Mouse (Mus musculus) inflammation-experienced regulatory T-cells (primary cell): Measurements from ENCODE around the gene Olfr1189. TPM values are rescaled to one million over a fixed set of nuclear protein-coding genes. Genes with fewer than 3 reads are reported as not detected.

Experiments
- polyA plus RNA-seq, 2 experiments: library from polyadenylated mRNA; unstranded; fragments of 100-300 nt; shearing (Covaris generic); gene quantifications; one replicate each; pipeline ENCODE4 v1.2.1; 2017

Gene Olfr1189
- not detected for polyA plus RNA-seq

GRCm38 (mm10) chr2:88586154-88586553 is at the start of gene Olfr1189:
Gene Olfr1189, plus strand, starts transcription at chr2:88586454.

GRCm38 (mm10) chr2:88556635-88557034 is 29.6 kb upstream of the Olfr1189 start, which contains the start of gene Olfr1188:
Gene Olfr1188, plus strand, starts transcription at chr2:88556935.

GRCm38 (mm10) chr2:88640242-88640641 is 54.0 kb downstream of the Olfr1189 start, which contains the start of gene Olfr1191-ps1:
Gene Olfr1191-ps1, plus strand, starts transcription at chr2:88640542.

Other genes with a start within 250 kb of the Olfr1189 start
- gene Olfr1176, start 249.7 kb upstream of the Olfr1189 start, polyA plus RNA-seq: under 1 TPM in 1 of 2 experiments, not detected in 1; 0.19 TPM
- not detected for gene Olfr1177-ps, start 240.0 kb upstream of the Olfr1189 start, polyA plus RNA-seq
- under 1 TPM; 0.02 to 0.28 TPM for gene Olfr1178, start 199.4 kb upstream of the Olfr1189 start, polyA plus RNA-seq
- not detected for gene Olfr1179, start 180.0 kb upstream of the Olfr1189 start, polyA plus RNA-seq
- not detected for gene Olfr1180, start 167.3 kb upstream of the Olfr1189 start, polyA plus RNA-seq
- gene Olfr1181, start 160.3 kb upstream of the Olfr1189 start, polyA plus RNA-seq: under 1 TPM in 1 of 2 experiments, not detected in 1; 0.16 TPM
- under 1 TPM in 1 of 2 experiments, not detected in 1; 0.08 TPM for gene Gm13757, start 137.3 kb upstream of the Olfr1189 start, polyA plus RNA-seq
- under 1 TPM in 1 of 2 experiments, not detected in 1; 0.35 TPM for gene Olfr1183, start 131.6 kb upstream of the Olfr1189 start, polyA plus RNA-seq
- gene Olfr1184, start 102.9 kb upstream of the Olfr1189 start, polyA plus RNA-seq: under 1 TPM in 1 of 2 experiments, not detected in 1; 0.64 TPM
- gene Olfr1185-ps1, start 93.1 kb upstream of the Olfr1189 start, polyA plus RNA-seq: under 1 TPM in 1 of 2 experiments, not detected in 1; 0.13 TPM
- under 1 TPM in 1 of 2 experiments, not detected in 1; 0.12 TPM for gene Olfr1186, start 67.9 kb upstream of the Olfr1189 start, polyA plus RNA-seq
- under 1 TPM in 1 of 2 experiments, not detected in 1; 0.17 TPM for gene Olfr1188, start 29.5 kb upstream of the Olfr1189 start, polyA plus RNA-seq
- under 1 TPM in 1 of 2 experiments, not detected in 1; 0.34 TPM for gene Olfr1191-ps1, start 54.1 kb downstream of the Olfr1189 start, polyA plus RNA-seq
- gene Olfr1192-ps1, start 62.1 kb downstream of the Olfr1189 start, polyA plus RNA-seq: under 1 TPM in 1 of 2 experiments, not detected in 1; 0.21 TPM
- under 1 TPM; 0.16 to 0.23 TPM for gene Olfr1193, start 89.2 kb downstream of the Olfr1189 start, polyA plus RNA-seq
- under 1 TPM; 0.28 to 0.33 TPM for gene Olfr1195, start 102.7 kb downstream of the Olfr1189 start, polyA plus RNA-seq
- gene Olfr1196, start 118.1 kb downstream of the Olfr1189 start, polyA plus RNA-seq: not detected
- 1 to 10 TPM in 1 of 2 experiments, not detected in 1; 1.5 TPM for gene Olfr1197, start 145.9 kb downstream of the Olfr1189 start, polyA plus RNA-seq
- under 1 TPM in 1 of 2 experiments, not detected in 1; 0.12 TPM for gene Olfr1198, start 164.9 kb downstream of the Olfr1189 start, polyA plus RNA-seq
- gene Olfr1199, start 174.0 kb downstream of the Olfr1189 start, polyA plus RNA-seq: not detected
- not detected for gene Olfr1200, start 184.0 kb downstream of the Olfr1189 start, polyA plus RNA-seq
- not detected for gene Olfr1201, start 206.6 kb downstream of the Olfr1189 start, polyA plus RNA-seq
- under 1 TPM in 1 of 2 experiments, not detected in 1; 0.04 TPM for gene Olfr1202, start 228.0 kb downstream of the Olfr1189 start, polyA plus RNA-seq
- gene Olfr1205, start 243.3 kb downstream of the Olfr1189 start, polyA plus RNA-seq: 1 to 10 TPM in 1 of 2 experiments, under 1 TPM in 1; 0.17 to 1.2 TPM